Mouse (Mus musculus): ENCODE data around the gene 1700030K09Rik. TPM values are rescaled to one million over a fixed set of nuclear protein-coding genes. Genes with fewer than 3 reads are reported as not detected.

The 1700030K09Rik gene
- polyA plus RNA-seq, 1 experiment from 2014 or later, result 17.5 TPM

- Histone ChIP-seq H3K4me2 (ENCODE audit: low read length) (no peak overlapping the region), H3K36me3 (ENCODE audit: control insufficient read depth, insufficient read depth, low read length) (peaks cover 14% of the 10 kb centered on the region), H3K9me3 (replicated peaks; ENCODE audit: control insufficient read depth, low read length, poor library complexity, severe bottlenecking) (no peaks in the 10 kb centered on the region), H3K27me3 (ENCODE audit: control insufficient read depth, insufficient read depth, low read depth, low read length) (no peaks in the 10 kb centered on the region), H3K9ac (ENCODE audit: low read depth, low read length) (no peak overlapping the region), H3K4me3 (ENCODE audit: low read depth, low read length) (no peak overlapping the region), H3K27ac (ENCODE audit: low read length) (no peak overlapping the region), H3K4me1 (ENCODE audit: control insufficient read depth, insufficient read depth, low read length) (peaks cover 18% of the 10 kb centered on the region)
- ATAC-seq, result no peak
- 88% methylated on average over 19 of the region's 19 CpGs for WGBS
These were observed 52.5 kb downstream of the 1700030K09Rik start for GRCm38 (mm10) chr8:72496217-72496616.

GRCm38 (mm10) chr8:72497911-72498310 lies 54.2 kb downstream of the 1700030K09Rik start:
- ATAC-seq, result no peak
- H3K4me2 ChIP-seq (ENCODE audit: low read length), result no peak overlapping the region
- peaks cover 12% of the 10 kb centered on the region for H3K4me1 ChIP-seq (ENCODE audit: control insufficient read depth, insufficient read depth, low read length)
- peaks cover 14% of the 10 kb centered on the region for H3K36me3 ChIP-seq (ENCODE audit: control insufficient read depth, insufficient read depth, low read length)
- H3K27me3 ChIP-seq (ENCODE audit: control insufficient read depth, insufficient read depth, low read depth, low read length), result no peaks in the 10 kb centered on the region
- H3K9ac ChIP-seq (ENCODE audit: low read depth, low read length), result no peak overlapping the region
- WGBS, result 87% methylated on average over 1 of the region's 1 CpGs
- H3K4me3 ChIP-seq (ENCODE audit: low read depth, low read length), result no peak overlapping the region
- H3K27ac ChIP-seq (ENCODE audit: low read length), result no peak overlapping the region
- H3K9me3 ChIP-seq (replicated peaks; ENCODE audit: control insufficient read depth, low read length, poor library complexity, severe bottlenecking), result no peaks in the 10 kb centered on the region

GRCm38 (mm10) chr8:72498527-72498926 lies 54.8 kb downstream of the 1700030K09Rik start:
- Histone ChIP-seq H3K27ac (ENCODE audit: low read length) (no peak overlapping the region), H3K4me1 (ENCODE audit: control insufficient read depth, insufficient read depth, low read length) (peaks cover 10% of the 10 kb centered on the region), H3K4me2 (ENCODE audit: low read length) (no peak overlapping the region), H3K27me3 (ENCODE audit: control insufficient read depth, insufficient read depth, low read depth, low read length) (no peaks in the 10 kb centered on the region), H3K9ac (ENCODE audit: low read depth, low read length) (no peak overlapping the region), H3K9me3 (replicated peaks; ENCODE audit: control insufficient read depth, low read length, poor library complexity, severe bottlenecking) (no peaks in the 10 kb centered on the region), H3K4me3 (ENCODE audit: low read depth, low read length) (no peak overlapping the region), H3K36me3 (ENCODE audit: control insufficient read depth, insufficient read depth, low read length) (peaks cover 14% of the 10 kb centered on the region)
- WGBS, result 94% methylated on average over 4 of the region's 4 CpGs
- no peak for ATAC-seq

GRCm38 (mm10) chr8:72499521-72500284 lies 56.0 kb downstream of the 1700030K09Rik start:
- no peak for ATAC-seq
- WGBS, result 94% methylated on average over 2 of the region's 2 CpGs
- no peak overlapping the region for H3K27ac ChIP-seq (ENCODE audit: low read length)
- no peak overlapping the region for H3K4me3 ChIP-seq (ENCODE audit: low read depth, low read length)
- H3K4me2 ChIP-seq (ENCODE audit: low read length), result no peak overlapping the region
- peaks cover 14% of the 10 kb centered on the region for H3K36me3 ChIP-seq (ENCODE audit: control insufficient read depth, insufficient read depth, low read length)
- peaks cover 4% of the 10 kb centered on the region; the same call in 1 of the 2 replicates for H3K4me1 ChIP-seq (ENCODE audit: control insufficient read depth, insufficient read depth, low read length)
- H3K9ac ChIP-seq (ENCODE audit: low read depth, low read length), result no peak overlapping the region
- no peaks in the 10 kb centered on the region for H3K9me3 ChIP-seq (replicated peaks; ENCODE audit: control insufficient read depth, low read length, poor library complexity, severe bottlenecking)
- H3K27me3 ChIP-seq (ENCODE audit: control insufficient read depth, insufficient read depth, low read depth, low read length), result no peaks in the 10 kb centered on the region

- H3K9ac ChIP-seq (ENCODE audit: low read depth, low read length), result no peak overlapping the region
- no peaks in the 10 kb centered on the region for H3K9me3 ChIP-seq (replicated peaks; ENCODE audit: control insufficient read depth, low read length, poor library complexity, severe bottlenecking)
- H3K27me3 ChIP-seq (ENCODE audit: control insufficient read depth, insufficient read depth, low read depth, low read length), result no peaks in the 10 kb centered on the region
- H3K4me2 ChIP-seq (ENCODE audit: low read length), result no peak overlapping the region
- WGBS, result 97% methylated on average over 1 of the region's 1 CpGs
- H3K4me1 ChIP-seq (ENCODE audit: control insufficient read depth, insufficient read depth, low read length), result peaks cover 4% of the 10 kb centered on the region; the same call in 1 of the 2 replicates
- H3K36me3 ChIP-seq (ENCODE audit: control insufficient read depth, insufficient read depth, low read length), result peaks cover 11% of the 10 kb centered on the region
- no peak for ATAC-seq
- H3K27ac ChIP-seq (ENCODE audit: low read length), result no peak overlapping the region
- H3K4me3 ChIP-seq (ENCODE audit: low read depth, low read length), result no peak overlapping the region
These were observed 56.8 kb downstream of the 1700030K09Rik start for GRCm38 (mm10) chr8:72500521-72500931.

- Histone ChIP-seq H3K36me3 (ENCODE audit: control insufficient read depth, insufficient read depth, low read length) (no peaks in the 10 kb centered on the region), H3K4me1 (ENCODE audit: control insufficient read depth, insufficient read depth, low read length) (peaks cover 4% of the 10 kb centered on the region; the same call in 1 of the 2 replicates), H3K27me3 (ENCODE audit: control insufficient read depth, insufficient read depth, low read depth, low read length) (no peaks in the 10 kb centered on the region), H3K9me3 (replicated peaks; ENCODE audit: control insufficient read depth, low read length, poor library complexity, severe bottlenecking) (no peaks in the 10 kb centered on the region), H3K4me2 (ENCODE audit: low read length) (no peak overlapping the region), H3K9ac (ENCODE audit: low read depth, low read length) (no peak overlapping the region), H3K4me3 (ENCODE audit: low read depth, low read length) (no peak overlapping the region), H3K27ac (ENCODE audit: low read length) (no peak overlapping the region)
- ATAC-seq, result no peak
These were observed 60.5 kb downstream of the 1700030K09Rik start for GRCm38 (mm10) chr8:72504137-72504536.

- no peak overlapping the region for H3K4me3 ChIP-seq (ENCODE audit: low read depth, low read length)
- H3K27ac ChIP-seq (ENCODE audit: low read length), result no peak overlapping the region
- peaks cover 4% of the 10 kb centered on the region; the same call in 1 of the 2 replicates for H3K4me1 ChIP-seq (ENCODE audit: control insufficient read depth, insufficient read depth, low read length)
- H3K36me3 ChIP-seq (ENCODE audit: control insufficient read depth, insufficient read depth, low read length), result no peaks in the 10 kb centered on the region
- H3K4me2 ChIP-seq (ENCODE audit: low read length), result no peak overlapping the region
- no peak for ATAC-seq
- no peaks in the 10 kb centered on the region for H3K9me3 ChIP-seq (replicated peaks; ENCODE audit: control insufficient read depth, low read length, poor library complexity, severe bottlenecking)
- H3K27me3 ChIP-seq (ENCODE audit: control insufficient read depth, insufficient read depth, low read depth, low read length), result no peaks in the 10 kb centered on the region
- H3K9ac ChIP-seq (ENCODE audit: low read depth, low read length), result no peak overlapping the region
These were observed 61.1 kb downstream of the 1700030K09Rik start for GRCm38 (mm10) chr8:72504637-72505314.

- Histone ChIP-seq H3K4me3 (ENCODE audit: low read depth, low read length) (no peak overlapping the region), H3K9ac (ENCODE audit: low read depth, low read length) (no peak overlapping the region), H3K27ac (ENCODE audit: low read length) (no peak overlapping the region), H3K36me3 (ENCODE audit: control insufficient read depth, insufficient read depth, low read length) (no peaks in the 10 kb centered on the region), H3K9me3 (replicated peaks; ENCODE audit: control insufficient read depth, low read length, poor library complexity, severe bottlenecking) (no peaks in the 10 kb centered on the region), H3K4me1 (ENCODE audit: control insufficient read depth, insufficient read depth, low read length) (peaks cover 4% of the 10 kb centered on the region; the same call in 1 of the 2 replicates), H3K27me3 (ENCODE audit: control insufficient read depth, insufficient read depth, low read depth, low read length) (no peaks in the 10 kb centered on the region), H3K4me2 (ENCODE audit: low read length) (no peak overlapping the region)
- WGBS, result 90% methylated on average over 1 of the region's 1 CpGs
- ATAC-seq, result no peak
These were observed 63.8 kb downstream of the 1700030K09Rik start for GRCm38 (mm10) chr8:72507505-72507904.
